Mouse (Mus musculus): Measurements from ENCODE around the gene Hist1h3i. TPM values are rescaled to one million over a fixed set of nuclear protein-coding genes. Genes with fewer than 3 reads are reported as not detected.

Gene Hist1h3i
- total RNA-seq (2023), result 100 to 1,000 TPM; 136 to 153 TPM

GRCm38 (mm10) chr13:21783255-21783617, at the start of gene Hist1h3i:
TSS of gene Hist1h3i (minus strand) at chr13:21783370.

GRCm38 (mm10) chr13:21831418-21832394, 48.5 kb upstream of the Hist1h3i start, which contains the start of gene Hist1h4n:
TSS of gene Hist1h4n (minus strand) at chr13:21832196.

GRCm38 (mm10) chr13:21811539-21811938, 28.4 kb upstream of the Hist1h3i start, which contains the start of gene Hist1h4m:
TSS of gene Hist1h4m (plus strand) at chr13:21811746.

GRCm38 (mm10) chr13:21810073-21810472, 26.9 kb upstream of the Hist1h3i start, which contains the start of the genes Hist1h2bq and Hist1h2ao:
TSS of gene Hist1h2bq (minus strand) at chr13:21810197.
TSS of gene Hist1h2ao (plus strand) at chr13:21810465.

GRCm38 (mm10) chr13:21786899-21787629, 3.9 kb upstream of the Hist1h3i start, which contains the start of the genes Hist1h2an and Hist1h2bp:
TSS of gene Hist1h2an (minus strand) at chr13:21787218.
TSS of gene Hist1h2bp (plus strand) at chr13:21787461.

GRCm38 (mm10) chr13:21779767-21780731, 3.1 kb downstream of the Hist1h3i start, which contains the start of gene Hist1h1b:
TSS of gene Hist1h1b (minus strand) at chr13:21780625.

GRCm38 (mm10) chr13:21753524-21754285, 29.5 kb downstream of the Hist1h3i start, which contains the start of the genes Hist1h2ak and Hist1h2bn:
TSS of gene Hist1h2ak (minus strand) at chr13:21753827.
TSS of gene Hist1h2bn (plus strand) at chr13:21754123.

GRCm38 (mm10) chr13:21750159-21751017, 32.8 kb downstream of the Hist1h3i start, which contains the start of gene Hist1h4k:
TSS of gene Hist1h4k (minus strand) at chr13:21750505.

GRCm38 (mm10) chr13:21734906-21735767, 48.0 kb downstream of the Hist1h3i start, which contains the start of gene Hist1h4j:
TSS of gene Hist1h4j (plus strand) at chr13:21735064.

Other genes starting within 250 kb of the Hist1h3i start
- not detected for gene Olfr1366, start 240.6 kb downstream of the Hist1h3i start, total RNA-seq (2023)
- gene Olfr1535, start 223.5 kb downstream of the Hist1h3i start, total RNA-seq (2023), result not detected
- gene Olfr1364, start 201.6 kb downstream of the Hist1h3i start, total RNA-seq (2023), result not detected
- gene Olfr1362, start 169.3 kb downstream of the Hist1h3i start, total RNA-seq (2023), result not detected
- gene Olfr11, start 140.9 kb downstream of the Hist1h3i start, total RNA-seq (2023), result not detected
- not detected for gene Olfr1361, start 120.0 kb downstream of the Hist1h3i start, total RNA-seq (2023)
- not detected for gene Olfr1360, start 106.0 kb downstream of the Hist1h3i start, total RNA-seq (2023)
- not detected for gene Olfr1359, start 85.3 kb downstream of the Hist1h3i start, total RNA-seq (2023)
- 100 to 1,000 TPM in 1 of 2 experiments, 10 to 100 TPM in 1; 76.3 to 127 TPM for gene Hist1h2bl, start 67.2 kb downstream of the Hist1h3i start, total RNA-seq (2023)
- 10 to 100 TPM; 49.1 to 81.3 TPM for gene Hist1h2ai, start 66.9 kb downstream of the Hist1h3i start, total RNA-seq (2023)
- 100 to 1,000 TPM; 116 to 129 TPM for gene Hist1h3h, start 65.7 kb downstream of the Hist1h3i start, total RNA-seq (2023)
- 10 to 100 TPM in 1 of 2 experiments, 1 to 10 TPM in 1; 9.8 to 11.6 TPM for gene Hist1h2bm, start 61.3 kb downstream of the Hist1h3i start, total RNA-seq (2023)
- 10 to 100 TPM; 15.5 to 16.5 TPM for gene Hist1h4j, start 48.3 kb downstream of the Hist1h3i start, total RNA-seq (2023)
- gene Hist1h4k, start 32.9 kb downstream of the Hist1h3i start, total RNA-seq (2023), result 100 to 1,000 TPM; 368 to 459 TPM
- gene Hist1h2ak, start 29.5 kb downstream of the Hist1h3i start, total RNA-seq (2023), result 10 to 100 TPM; 38.3 to 45.1 TPM
- 100 to 1,000 TPM in 1 of 2 experiments, 10 to 100 TPM in 1; 96.0 to 110 TPM for gene Hist1h2bn, start 29.2 kb downstream of the Hist1h3i start, total RNA-seq (2023)
- gene Hist1h1b, start 2.7 kb downstream of the Hist1h3i start, total RNA-seq (2023), result 100 to 1,000 TPM in 1 of 2 experiments, 10 to 100 TPM in 1; 97.5 to 117 TPM
- 10 to 100 TPM; 24.1 to 24.2 TPM for gene Hist1h2an, start 3.8 kb upstream of the Hist1h3i start, total RNA-seq (2023)
- 10 to 100 TPM; 19.4 to 40.1 TPM for gene Hist1h2bp, start 4.1 kb upstream of the Hist1h3i start, total RNA-seq (2023)
- 100 to 1,000 TPM; 150 to 156 TPM for gene Hist1h2bq, start 26.8 kb upstream of the Hist1h3i start, total RNA-seq (2023)
- 100 to 1,000 TPM; 303 to 332 TPM for gene Hist1h2ao, start 27.1 kb upstream of the Hist1h3i start, total RNA-seq (2023)
- gene Hist1h4m, start 28.4 kb upstream of the Hist1h3i start, total RNA-seq (2023), result 100 to 1,000 TPM; 127 to 412 TPM
- 100 to 1,000 TPM in 1 of 2 experiments, 10 to 100 TPM in 1; 44.0 to 264 TPM for gene Hist1h4n, start 48.8 kb upstream of the Hist1h3i start, total RNA-seq (2023)
- gene Hist1h2ap, start 50.1 kb upstream of the Hist1h3i start, total RNA-seq (2023), result 10 to 100 TPM; 29.1 to 43.8 TPM
- 100 to 1,000 TPM; 156 to 160 TPM for gene Hist1h2br, start 50.4 kb upstream of the Hist1h3i start, total RNA-seq (2023)
- under 1 TPM; 0.37 to 0.85 TPM for gene Zfp184, start 161.7 kb upstream of the Hist1h3i start, total RNA-seq (2023)
- not detected for gene Pom121l2, start 197.8 kb upstream of the Hist1h3i start, total RNA-seq (2023)
- gene Prss16, start 226.4 kb upstream of the Hist1h3i start, total RNA-seq (2023), result not detected

Measured in monocyte, adult 59 days (primary cell).